Mouse (Mus musculus) erythroblast, embryonic 14.5 days (primary cell): ENCODE results near the gene Stab2. TPM values are rescaled to one million over a fixed set of nuclear protein-coding genes. Genes with fewer than 3 reads are reported as not detected.

Experiments
- H3K27me3 ChIP-seq: 2 replicates; pipeline ENCODE4 v1.6.1; 2012; ENCODE audit warnings: inconsistent platforms; ENCODE audit not compliant: control insufficient read depth
- H3K36me3 ChIP-seq: 2 replicates; pipeline ENCODE4 v1.6.1; 2012; ENCODE audit warnings: mild to moderate bottlenecking, inconsistent platforms; ENCODE audit not compliant: control insufficient read depth
- H3K4me1 ChIP-seq: 2 replicates; pipeline ENCODE4 v1.6.1; 2012; ENCODE audit warnings: inconsistent platforms; ENCODE audit not compliant: control insufficient read depth
- H3K4me3 ChIP-seq: replicated peaks from 2 replicates; pipeline ENCODE3; 2012; ENCODE audit warnings: moderate library complexity, mild to moderate bottlenecking, inconsistent platforms
- H3K9me3 ChIP-seq: 2 replicates; pipeline ENCODE4 v1.6.1; 2012; ENCODE audit warnings: low read length, inconsistent platforms, mixed read lengths; ENCODE audit not compliant: control insufficient read depth
- GATA1 ChIP-seq: IDR thresholded peaks from 2 replicates; pipeline ENCODE4 v1.6.1; 2012; ENCODE audit warnings: low read length, inconsistent platforms, mixed read lengths
- TAL1 ChIP-seq: IDR thresholded peaks from 3 replicates; pipeline ENCODE4 v1.6.1; 2012; ENCODE audit warnings: low read length, inconsistent platforms, mixed read lengths
- polyA plus RNA-seq: library from polyadenylated mRNA; stranded (reverse); fragments of >175 nt; gene quantifications from 2 replicates; pipeline ENCODE4 v1.2.3, GENCODE M21; 2012

Gene Stab2
- polyA plus RNA-seq, 1 experiment = 0.06 TPM

DNA sequence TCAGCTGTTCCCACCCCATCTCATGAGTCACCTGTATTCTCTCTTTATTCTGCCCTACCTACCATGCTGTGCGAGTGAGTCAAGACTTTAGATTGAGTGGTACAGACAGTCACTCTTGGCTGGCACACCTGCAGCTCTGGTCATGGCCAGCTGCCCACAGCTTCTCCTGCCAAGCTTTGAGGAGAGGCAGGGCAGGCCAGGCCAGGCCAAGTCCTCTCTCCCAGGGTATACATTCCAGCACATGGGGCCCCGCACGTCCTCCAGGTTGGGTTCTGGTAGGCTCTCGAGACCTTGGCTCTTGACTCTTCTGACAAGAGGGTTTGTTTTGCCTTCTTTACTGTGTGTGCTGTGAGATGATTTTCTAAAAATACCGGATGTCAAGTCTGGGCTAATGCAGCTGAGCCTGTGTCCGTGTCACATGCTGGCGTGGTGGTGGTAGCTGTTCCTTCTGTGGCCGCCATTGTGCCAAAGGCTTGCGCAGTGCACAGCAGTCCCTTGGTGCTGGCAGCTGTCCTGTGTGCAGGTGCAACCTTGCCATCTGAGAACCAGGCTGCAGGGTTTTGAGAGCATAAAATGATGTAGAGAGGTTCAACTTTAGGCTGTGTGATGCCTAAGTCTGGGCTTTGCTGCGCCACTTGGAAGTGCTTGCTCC lies 181.8 kb downstream of the Stab2 start:
- H3K9me3 ChIP-seq = peaks cover 2% of the 10 kb centered on the region; the same call in 1 of the 2 replicates
- TF ChIP-seq TAL1 = no peak
- TF ChIP-seq GATA1 = no peak
- H3K36me3 ChIP-seq = peaks cover 14% of the 10 kb centered on the region
- H3K27me3 ChIP-seq = no peaks in the 10 kb centered on the region
- no peak overlapping the region for H3K4me3 ChIP-seq
- H3K4me1 ChIP-seq = no peaks in the 10 kb centered on the region

DNA sequence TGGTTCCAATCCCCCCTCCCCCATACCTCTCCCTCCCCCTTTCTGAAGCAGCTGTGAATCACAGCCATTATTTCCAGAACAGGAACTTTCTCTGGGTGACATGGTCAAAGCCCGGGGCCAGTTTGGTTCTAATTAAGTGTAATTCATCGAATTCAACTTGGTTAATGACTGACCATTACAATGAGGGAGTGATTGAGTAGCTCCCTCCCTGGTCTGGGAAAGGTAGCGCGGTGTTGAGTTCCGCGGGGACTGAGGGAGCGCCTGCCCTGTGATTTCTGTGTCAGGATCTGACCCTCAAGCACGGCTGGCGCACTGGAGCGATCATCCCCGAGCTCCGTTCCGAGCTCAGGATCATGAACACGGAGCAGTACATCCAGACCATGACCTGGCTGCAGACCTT lies 183.0 kb downstream of the Stab2 start:
- Histone ChIP-seq H3K36me3 (peaks cover 20% of the 10 kb centered on the region), H3K9me3 (peaks cover 2% of the 10 kb centered on the region; the same call in 1 of the 2 replicates), H3K4me3 (no peak overlapping the region), H3K27me3 (no peaks in the 10 kb centered on the region), H3K4me1 (no peaks in the 10 kb centered on the region)
- TF ChIP-seq GATA1 = no peak
- no peak for TF ChIP-seq TAL1

DNA sequence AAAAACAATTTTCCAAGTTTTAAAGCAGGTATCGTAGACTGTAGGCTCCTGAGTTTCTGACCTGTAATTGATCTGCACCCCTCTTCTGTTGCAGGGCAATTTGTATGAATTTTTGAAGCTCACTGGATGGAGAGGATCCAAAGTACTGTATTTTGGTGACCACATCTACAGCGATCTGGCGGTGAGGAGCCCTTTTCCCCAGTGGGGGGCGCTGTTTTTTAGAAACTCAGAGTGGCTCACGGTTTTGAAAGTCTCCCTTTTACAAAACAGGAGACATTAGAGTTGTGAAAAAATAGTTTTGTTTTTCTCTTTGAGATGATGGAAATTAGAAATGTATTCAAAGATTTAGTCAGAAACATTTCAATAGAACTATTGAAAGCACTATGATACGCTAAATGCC lies 183.7 kb downstream of the Stab2 start:
- Histone ChIP-seq H3K4me3 (no peak overlapping the region), H3K27me3 (no peaks in the 10 kb centered on the region), H3K4me1 (no peaks in the 10 kb centered on the region), H3K9me3 (peaks cover 1% of the 10 kb centered on the region; the same call in 1 of the 2 replicates), H3K36me3 (peaks cover 24% of the 10 kb centered on the region)
- TF ChIP-seq GATA1 (no peak), TAL1 (no peak)

DNA sequence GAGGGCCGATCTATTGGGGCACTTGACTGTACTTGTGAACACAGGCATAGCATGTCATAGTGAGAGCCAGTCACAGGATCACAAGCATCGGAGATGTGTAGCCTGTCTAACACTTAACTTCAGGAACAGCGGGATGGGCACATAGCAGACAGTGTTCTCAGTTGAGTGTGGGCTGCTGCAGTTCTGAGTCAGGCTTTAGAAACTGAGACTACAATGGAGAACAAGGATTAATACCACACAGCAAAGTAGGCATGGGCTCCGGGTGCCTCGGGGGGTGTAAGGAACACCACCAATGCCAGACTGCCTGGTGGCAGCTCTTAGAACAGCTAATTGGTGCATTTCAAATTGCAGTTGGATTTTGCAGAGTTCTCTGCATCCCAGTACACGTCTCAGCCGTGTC lies 186.8 kb downstream of the Stab2 start:
- Histone ChIP-seq H3K36me3 (peaks cover 23% of the 10 kb centered on the region), H3K4me3 (no peak overlapping the region), H3K9me3 (no peaks in the 10 kb centered on the region), H3K27me3 (no peaks in the 10 kb centered on the region), H3K4me1 (peaks cover 6% of the 10 kb centered on the region)
- TF ChIP-seq TAL1 = no peak
- TF ChIP-seq GATA1 = no peak

DNA sequence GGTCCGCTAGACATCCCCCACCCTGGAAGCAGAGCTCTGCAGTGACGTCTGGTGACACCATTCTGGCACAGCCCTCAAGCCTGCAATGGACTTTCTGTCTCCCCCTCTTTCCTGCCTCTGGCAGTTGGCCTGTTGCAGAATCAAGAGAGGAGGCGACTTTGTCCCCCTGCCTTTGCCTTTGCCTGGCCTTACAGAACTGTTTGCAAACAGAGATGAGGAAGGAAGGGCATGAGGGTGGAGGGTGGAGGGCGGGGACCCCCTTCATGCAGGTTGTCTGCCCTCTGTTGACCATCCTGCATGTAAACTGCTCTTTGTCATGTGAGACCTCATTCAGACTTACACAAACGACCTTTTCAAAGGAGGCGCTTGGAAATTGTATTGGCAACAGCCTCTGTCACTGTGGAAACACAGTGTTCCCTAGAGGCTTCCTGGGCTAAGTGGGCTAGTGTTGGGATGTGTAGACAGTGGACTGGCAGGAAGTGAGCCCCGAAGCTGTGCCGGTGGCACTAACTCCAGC lies 188.1 kb downstream of the Stab2 start:
- Histone ChIP-seq H3K4me3 (no peak overlapping the region), H3K27me3 (no peaks in the 10 kb centered on the region), H3K4me1 (peaks cover 6% of the 10 kb centered on the region), H3K36me3 (peaks cover 16% of the 10 kb centered on the region), H3K9me3 (no peaks in the 10 kb centered on the region)
- TF ChIP-seq GATA1 (no peak), TAL1 (no peak)

DNA sequence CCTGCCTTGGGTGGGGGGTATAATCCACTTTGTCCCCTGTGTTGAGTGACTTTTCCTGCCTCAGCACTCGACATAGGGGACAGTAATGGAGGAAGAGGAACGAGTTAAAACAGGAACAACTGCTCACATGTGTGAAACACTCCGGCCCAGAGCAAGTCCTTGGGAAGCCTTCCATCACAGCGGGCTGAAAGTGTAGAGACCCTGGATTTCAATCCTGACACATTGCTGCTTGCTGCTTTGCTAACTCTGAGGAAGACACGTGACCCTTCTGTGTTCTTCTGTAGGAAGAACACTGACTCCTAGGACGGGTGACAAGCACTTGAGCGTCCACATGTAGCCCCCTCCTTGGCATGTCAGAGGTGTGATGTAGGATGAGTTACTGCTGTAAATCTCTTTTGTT lies 192.7 kb downstream of the Stab2 start:
- Histone ChIP-seq H3K36me3 (peaks cover 7% of the 10 kb centered on the region), H3K9me3 (no peaks in the 10 kb centered on the region), H3K4me3 (no peak overlapping the region), H3K27me3 (no peaks in the 10 kb centered on the region), H3K4me1 (peaks cover 6% of the 10 kb centered on the region)
- TF ChIP-seq GATA1 (no peak), TAL1 (no peak)

DNA sequence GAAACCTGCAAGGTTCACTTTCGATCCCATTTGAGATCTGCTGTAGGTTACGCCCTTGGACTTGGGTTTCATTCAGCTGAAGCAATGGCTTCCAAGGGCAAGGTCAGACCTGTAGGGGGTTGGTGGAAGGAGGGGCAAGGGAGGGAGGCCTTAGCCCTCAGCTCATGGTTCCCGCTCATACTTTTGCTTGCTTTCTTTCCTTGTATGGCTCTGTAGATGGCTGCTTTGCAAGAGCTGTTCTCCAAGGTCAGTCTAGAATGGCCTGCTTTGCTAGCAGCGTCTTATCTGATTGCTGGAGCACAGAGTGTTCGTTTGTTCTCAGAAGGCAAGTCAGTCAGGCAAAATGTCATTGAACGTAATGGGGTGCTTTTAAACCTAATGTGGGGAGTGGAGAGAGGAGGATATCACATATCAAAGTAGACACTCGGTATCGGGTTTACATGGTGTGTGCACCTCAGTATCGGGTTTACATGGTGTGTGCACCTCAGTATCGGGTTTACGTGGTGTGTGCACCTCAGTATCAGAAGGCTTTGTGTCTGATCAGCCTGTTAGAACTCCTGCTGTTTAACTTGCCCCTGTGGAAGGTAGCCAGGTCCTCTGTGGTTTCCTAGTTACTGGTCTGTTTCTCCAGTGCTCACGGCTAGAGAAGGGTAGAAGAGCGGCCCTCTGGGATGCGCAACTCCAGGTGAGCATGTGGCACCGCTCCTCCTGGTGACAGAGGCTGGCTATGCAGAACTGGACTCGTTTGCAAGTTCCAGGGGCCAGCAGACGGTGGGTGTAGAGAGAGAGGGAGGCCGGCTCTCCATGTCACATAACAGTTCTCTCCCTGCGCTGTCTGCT lies 193.3 kb downstream of the Stab2 start:
- Histone ChIP-seq H3K4me3 (no peak overlapping the region), H3K27me3 (no peaks in the 10 kb centered on the region), H3K9me3 (no peaks in the 10 kb centered on the region), H3K4me1 (peaks cover 6% of the 10 kb centered on the region), H3K36me3 (peaks cover 3% of the 10 kb centered on the region)
- TF ChIP-seq TAL1 = no peak

DNA sequence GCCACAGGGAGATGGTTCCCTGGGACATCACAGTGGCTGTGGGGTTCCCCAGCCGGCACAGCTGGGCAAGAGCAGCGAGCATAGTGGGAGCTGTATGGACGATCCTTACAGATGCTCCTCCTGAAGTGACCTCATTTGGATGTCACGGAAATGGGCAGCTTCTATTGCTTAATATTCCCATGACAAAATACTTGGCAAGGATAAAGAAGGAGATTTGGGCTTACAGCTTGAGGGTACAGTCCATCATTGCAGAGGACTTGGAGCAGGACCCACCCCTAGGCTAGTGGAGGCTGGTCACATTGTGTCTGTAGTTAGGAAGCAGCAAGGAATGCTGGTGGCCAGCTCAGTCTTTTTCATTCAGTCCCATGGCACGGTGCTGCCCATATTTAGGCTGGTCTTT lies 197.2 kb downstream of the Stab2 start:
- H3K27me3 ChIP-seq = no peaks in the 10 kb centered on the region
- TF ChIP-seq GATA1 (no peak), TAL1 (no peak)
- H3K9me3 ChIP-seq = no peaks in the 10 kb centered on the region
- H3K4me3 ChIP-seq = no peak overlapping the region
- no peaks in the 10 kb centered on the region; the same call in 1 of the 2 replicates for H3K36me3 ChIP-seq
- H3K4me1 ChIP-seq = no peaks in the 10 kb centered on the region

DNA sequence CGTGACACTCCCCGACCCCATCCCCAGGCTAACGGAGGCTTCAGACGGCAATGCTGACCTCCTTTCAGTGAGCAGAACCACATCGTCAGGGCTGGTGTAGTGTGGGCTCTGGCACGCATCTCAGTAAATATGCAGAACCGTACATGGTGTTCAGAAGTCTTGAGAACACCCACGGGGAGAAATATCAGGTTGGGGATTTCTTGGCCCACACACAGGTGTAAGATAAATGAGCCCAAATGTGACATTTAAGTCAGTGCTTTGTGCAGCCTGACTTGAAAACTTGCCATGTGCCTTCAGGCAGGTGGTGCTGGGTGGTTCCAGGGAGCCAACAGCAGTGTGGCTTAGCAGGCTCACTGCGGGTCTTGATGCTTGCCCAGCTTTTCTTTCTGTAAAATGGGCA lies 197.8 kb downstream of the Stab2 start:
- H3K4me1 ChIP-seq = no peaks in the 10 kb centered on the region
- H3K9me3 ChIP-seq = no peaks in the 10 kb centered on the region
- no peak for TF ChIP-seq TAL1
- no peak for TF ChIP-seq GATA1
- no peak overlapping the region for H3K4me3 ChIP-seq
- H3K27me3 ChIP-seq = no peaks in the 10 kb centered on the region
- H3K36me3 ChIP-seq = no peaks in the 10 kb centered on the region; the same call in 1 of the 2 replicates
